Mouse (Mus musculus) bone marrow, adult 2 months (tissue): Measurements from ENCODE around the gene Gpr33.

Source experiments
- CTCF ChIP-seq: fragments of 200-500 bp; IDR thresholded peaks from 2 replicates; pipeline ENCODE4 v1.5.1; 2011; ENCODE audit warnings: low read length, control low read depth; ENCODE audit not compliant: control insufficient read depth, insufficient read depth
- POLR2A ChIP-seq: fragments of 200-500 bp; IDR thresholded peaks from 2 replicates; pipeline ENCODE4 v1.6.1; 2011; ENCODE audit warnings: low read depth, mild to moderate bottlenecking, control low read depth, low read length, borderline replicate concordance; ENCODE audit not compliant: control insufficient read depth

GRCm38 (mm10) chr12:52006633-52006994 is 21.2 kb downstream of the Gpr33 start:
- no peak for TF ChIP-seq POLR2A
- no peak for TF ChIP-seq CTCF
